Mouse (Mus musculus) midbrain, embryonic 14.5 days (tissue): ENCODE results near the gene Lrrd1. TPM values are rescaled to one million over a fixed set of nuclear protein-coding genes. Genes with fewer than 3 reads are reported as not detected.
"Not testable (repeated sequence)": the region's sequence is repeated elsewhere in the genome, so short reads cannot be mapped to it uniquely, and the experiment has no call there.

Source experiments
- ATAC-seq: fragments of 200-750 bp; cut with Nextera tagmentation; 2 replicates; pipeline ENCODE4 v1.8.0; 2017; ENCODE audit warnings: moderate number of reproducible peaks, moderate library complexity; ENCODE audit not compliant: low FRiP score, low TSS enrichment
- DNase-seq: peaks from one replicate; pipeline ENCODE4 v3.0.0-alpha.2; 2015
- H3K27ac ChIP-seq: fragments of 300-500 bp; sonication (generic); replicated peaks from 2 replicates; pipeline ENCODE4 v1.5.1; 2014; ENCODE audit warnings: mild to moderate bottlenecking, low read depth, low read length, moderate library complexity
- H3K27me3 ChIP-seq: fragments of 300-500 bp; sonication (generic); 2 replicates; pipeline ENCODE4 v1.6.1; 2014; ENCODE audit warnings: low read length, control low read depth, mixed read lengths; ENCODE audit not compliant: control insufficient read depth, insufficient read depth
- H3K36me3 ChIP-seq: fragments of 300-500 bp; sonication (generic); 2 replicates; pipeline ENCODE4 v1.6.1; 2014; ENCODE audit warnings: low read length, control low read depth; ENCODE audit not compliant: control insufficient read depth, insufficient read depth
- H3K4me1 ChIP-seq: fragments of 300-500 bp; sonication (generic); 2 replicates; pipeline ENCODE4 v1.6.1; 2014; ENCODE audit warnings: mild to moderate bottlenecking, antibody characterized with exemption, low read length, control low read depth; ENCODE audit not compliant: control insufficient read depth, insufficient read depth
- H3K4me2 ChIP-seq: fragments of 300-500 bp; sonication (generic); 2 replicates; pipeline ENCODE4 v1.6.1; 2014; ENCODE audit warnings: mild to moderate bottlenecking, low read length, moderate library complexity
- H3K4me3 ChIP-seq: fragments of 300-500 bp; sonication (generic); replicated peaks from 2 replicates; pipeline ENCODE4 v1.5.1; 2014; ENCODE audit warnings: low read depth, low read length
- H3K9ac ChIP-seq: fragments of 300-500 bp; sonication (generic); replicated peaks from 2 replicates; pipeline ENCODE4 v1.6.1; 2014; ENCODE audit warnings: mild to moderate bottlenecking, low read length, moderate library complexity
- H3K9me3 ChIP-seq: fragments of 300-500 bp; sonication (generic); 2 replicates; pipeline ENCODE4 v1.6.1; 2016; ENCODE audit warnings: low read length, control low read depth, mixed read lengths; ENCODE audit not compliant: control insufficient read depth
- WGBS: fragments of 180-500 bp; shearing (Covaris S2); extraction: QIAGEN DNeasy Blood & Tissue Kit; methylation state at CpG from one replicate; pipeline ENCODE4 v1.1.7; 2014; 5-methylcytosine and 5-hydroxymethylcytosine counted together
- polyA plus RNA-seq: library from polyadenylated mRNA; unstranded; fragments of >200 nt; fragmentation: Nextera tagmentation; extraction: Ambion mirVana; gene quantifications from 2 replicates; pipeline ENCODE4 v1.2.1, GENCODE M21; 2014

The Lrrd1 gene
- polyA plus RNA-seq: 0.12 and 0.18 TPM in 2 replicates

DNA sequence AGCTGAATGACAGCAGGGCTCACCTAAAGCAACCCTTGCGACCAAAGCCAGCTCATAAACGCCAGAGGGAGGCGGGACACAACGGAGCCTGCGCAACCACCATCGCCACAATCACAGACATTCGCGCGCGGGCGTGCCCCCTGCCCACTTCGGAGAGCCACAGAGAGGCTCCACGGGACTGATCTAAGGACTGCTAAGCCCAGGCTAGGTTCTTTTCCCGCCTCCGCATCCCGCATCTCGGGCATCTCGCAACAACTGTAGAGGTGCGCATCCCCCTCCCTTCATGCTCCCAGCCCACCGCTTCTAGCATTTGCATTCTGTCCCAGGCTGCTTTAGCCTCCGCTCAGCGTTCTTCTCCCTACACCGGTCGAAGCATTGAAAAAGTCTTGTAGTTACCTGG, at the start of gene Lrrd1:
Gene Lrrd1, plus strand, starts transcription at position 148 of the 400 bp plus-strand sequence.
- H3K4me1 ChIP-seq: no peaks in the 10 kb centered on the region
- ATAC-seq (no peak), DNase-seq (peak; percentile 39)
- H3K27ac ChIP-seq: no peak within 1 kb of the TSS
- H3K4me3 ChIP-seq: peak within 1 kb of the TSS; percentile 31
- WGBS: 6% methylated on average over 24 of the region's 24 CpGs
- H3K36me3 ChIP-seq: peaks cover 19% of the 10 kb centered on the region
- H3K9me3 ChIP-seq: no peaks in the 10 kb centered on the region
- H3K27me3 ChIP-seq: no peaks in the 10 kb centered on the region
- peak within 1 kb of the TSS; percentile 60 for H3K4me2 ChIP-seq
- H3K9ac ChIP-seq: peak within 1 kb of the TSS; percentile 46; the same call in 1 of the 2 replicates

DNA sequence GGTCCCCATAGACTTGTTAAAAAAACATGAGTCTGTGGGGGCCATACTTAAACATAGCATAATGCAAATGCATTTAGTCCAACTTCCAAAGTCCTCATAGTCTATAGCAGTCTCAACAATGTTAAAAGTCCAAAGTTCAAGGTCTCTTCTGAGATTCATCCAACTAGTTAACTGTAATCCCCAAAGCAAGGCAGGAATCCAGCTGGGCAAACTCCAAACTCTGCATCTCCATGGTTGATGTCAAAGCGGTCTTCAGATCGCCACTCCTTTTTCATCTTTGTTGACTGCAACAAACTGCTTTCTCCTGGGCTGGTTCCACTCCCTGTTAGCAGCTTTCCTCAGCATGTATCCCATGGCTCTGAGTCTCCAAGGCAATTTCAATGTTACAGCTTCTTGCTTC, 47.9 kb upstream of the Lrrd1 start:
- DNase-seq, ATAC-seq: not testable (repeated sequence)
- WGBS: 100% methylated on average over 2 of the region's 2 CpGs

GRCm38 (mm10) chr5:3798656-3799055, 46.3 kb upstream of the Lrrd1 start:
- not testable (repeated sequence) for H3K27ac ChIP-seq, H3K4me3 ChIP-seq, H3K9ac ChIP-seq, H3K36me3 ChIP-seq, H3K27me3 ChIP-seq, ATAC-seq, H3K4me2 ChIP-seq, DNase-seq, H3K9me3 ChIP-seq
- 0 out of 2 replicates have a peak, but pooled peaks cover 12% of the 10 kb centered on the region for H3K4me1 ChIP-seq

More for the DNA sequence above, 47.9 kb upstream of the Lrrd1 start:
- not testable (repeated sequence) for H3K4me2 ChIP-seq, H3K27ac ChIP-seq, H3K4me3 ChIP-seq, H3K36me3 ChIP-seq, H3K9ac ChIP-seq, H3K27me3 ChIP-seq, H3K9me3 ChIP-seq
- H3K4me1 ChIP-seq: 0 out of 2 replicates have a peak, but pooled peaks cover 12% of the 10 kb centered on the region

DNA sequence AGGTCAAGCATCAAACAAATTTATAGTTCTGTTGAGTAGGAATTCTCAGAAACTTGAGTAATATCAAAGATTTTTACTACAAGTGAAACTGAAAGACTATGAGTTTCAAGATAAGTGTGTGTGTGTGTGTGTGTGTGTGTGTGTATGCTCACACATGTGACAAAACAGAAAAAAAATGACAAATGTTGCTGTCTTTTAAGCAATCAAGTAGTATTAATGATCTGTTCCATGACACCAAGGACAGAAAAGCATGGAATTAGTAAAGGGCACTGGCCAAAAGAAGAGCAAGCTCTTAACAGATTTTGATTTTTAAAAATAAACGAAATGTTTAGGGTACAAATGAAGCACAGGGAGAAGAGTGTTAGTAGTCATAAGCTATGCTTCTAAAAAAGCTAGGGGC, 44.9 kb upstream of the Lrrd1 start:
- no peak overlapping the region for H3K9ac ChIP-seq
- no peak overlapping the region for H3K27ac ChIP-seq
- ATAC-seq (no peak), DNase-seq (no peak)
- H3K4me3 ChIP-seq: no peak overlapping the region
- no peaks in the 10 kb centered on the region for H3K9me3 ChIP-seq
- H3K27me3 ChIP-seq: no peaks in the 10 kb centered on the region
- no peak overlapping the region for H3K4me2 ChIP-seq
- WGBS: 96% methylated on average over 1 of the region's 1 CpGs
- H3K4me1 ChIP-seq: peaks cover 16% of the 10 kb centered on the region
- H3K36me3 ChIP-seq: no peaks in the 10 kb centered on the region

DNA sequence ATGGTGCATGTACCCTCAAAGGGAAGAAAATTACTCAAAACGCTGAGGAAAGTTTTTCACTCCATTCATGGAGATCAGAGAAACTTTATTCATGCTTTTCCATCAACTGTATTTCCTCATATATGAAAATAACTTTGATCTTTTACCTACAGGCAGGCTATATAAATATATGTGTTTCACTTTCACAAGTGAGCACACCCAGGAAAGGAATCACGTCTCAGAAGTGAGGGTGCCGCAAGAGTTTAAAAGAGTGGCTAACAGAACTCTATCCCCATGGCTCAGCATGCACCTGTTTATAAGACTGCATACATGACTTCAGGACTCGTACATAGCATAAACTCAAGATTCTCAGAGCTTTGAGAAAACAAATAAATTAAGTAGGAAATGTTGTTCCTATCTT, 44.1 kb upstream of the Lrrd1 start:
- no peaks in the 10 kb centered on the region for H3K9me3 ChIP-seq
- H3K27me3 ChIP-seq: no peaks in the 10 kb centered on the region
- H3K4me2 ChIP-seq: peak overlapping the region; percentile 87
- 85% methylated on average over 4 of the region's 4 CpGs for WGBS
- ATAC-seq (no peak), DNase-seq (no peak)
- peak overlapping the region; percentile 14; the same call in 1 of the 2 replicates for H3K4me3 ChIP-seq
- H3K27ac ChIP-seq: no peak overlapping the region
- H3K36me3 ChIP-seq: no peaks in the 10 kb centered on the region
- no peak overlapping the region for H3K9ac ChIP-seq
- H3K4me1 ChIP-seq: peaks cover 16% of the 10 kb centered on the region

DNA sequence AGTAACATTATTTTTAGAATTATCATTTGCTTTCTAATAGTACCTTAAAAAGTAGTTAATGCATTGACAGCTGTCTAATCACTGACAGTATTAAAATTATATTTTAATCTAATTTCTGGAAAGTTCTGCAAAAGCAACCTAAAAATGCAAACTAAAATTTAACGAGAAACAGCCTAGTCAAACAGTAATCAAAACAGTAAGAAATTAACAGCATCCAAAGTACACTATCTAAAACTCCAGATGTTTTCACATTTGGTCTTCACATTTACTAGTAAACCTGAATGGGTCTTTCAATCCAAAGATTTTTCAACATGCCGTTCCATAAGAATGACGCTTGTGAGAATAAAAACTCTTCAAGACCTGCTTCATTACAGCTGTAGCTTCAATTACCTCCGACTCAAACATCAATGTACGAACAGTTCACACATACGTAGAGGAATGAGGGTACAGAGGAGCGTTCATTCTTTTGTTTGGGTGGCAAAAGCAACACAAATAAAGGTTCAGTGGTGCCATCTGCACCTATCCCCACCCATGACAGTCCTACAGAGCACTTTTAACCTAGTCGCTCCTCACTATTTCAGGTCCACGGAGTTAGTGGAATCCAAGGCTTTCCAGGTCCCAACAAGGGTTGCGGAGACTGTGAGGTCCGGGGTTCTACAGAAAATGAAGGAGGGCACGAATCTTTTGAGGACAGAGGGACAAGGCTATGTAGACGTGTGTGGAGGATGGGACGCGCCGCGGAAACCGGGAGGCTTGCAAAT, 43.1 kb upstream of the Lrrd1 start:
- ATAC-seq: no peak
- Histone ChIP-seq H3K27me3 (no peaks in the 10 kb centered on the region), H3K4me3 (peak overlapping the region; percentile 87), H3K36me3 (no peaks in the 10 kb centered on the region; the same call in 1 of the 2 replicates), H3K9ac (peak overlapping the region; percentile 83), H3K27ac (peak overlapping the region; percentile 90), H3K4me1 (peaks cover 16% of the 10 kb centered on the region), H3K4me2 (peak overlapping the region; percentile 87), H3K9me3 (no peaks in the 10 kb centered on the region)
- WGBS: 8% methylated on average over 18 of the region's 18 CpGs
- no peak for DNase-seq

GRCm38 (mm10) chr5:3802433-3803291, 42.3 kb upstream of the Lrrd1 start, which contains the start of the genes Ankib1 and Krit1:
Gene Ankib1, minus strand, starts transcription at chr5:3802925.
Gene Krit1, plus strand, starts transcription at chr5:3803184.
- H3K4me3 ChIP-seq: peak within 1 kb of the TSS; percentile 87
- no peaks in the 10 kb centered on the region for H3K9me3 ChIP-seq
- peak within 1 kb of the TSS; percentile 87 for H3K4me2 ChIP-seq
- under 1% methylated on average over 87 of the region's 109 CpGs for WGBS
- peaks cover 16% of the 10 kb centered on the region for H3K4me1 ChIP-seq
- ATAC-seq (peak; percentile 96), DNase-seq (peak; percentile 94)
- peak within 1 kb of the TSS; percentile 90 for H3K27ac ChIP-seq
- H3K27me3 ChIP-seq: no peaks in the 10 kb centered on the region
- peaks cover 4% of the 10 kb centered on the region; the same call in 1 of the 2 replicates for H3K36me3 ChIP-seq
- H3K9ac ChIP-seq: peak within 1 kb of the TSS; percentile 83

- under 1% methylated on average over 36 of the region's 36 CpGs for WGBS
- Histone ChIP-seq H3K9ac (peak overlapping the region; percentile 83), H3K4me2 (peak overlapping the region; percentile 87), H3K4me1 (peaks cover 16% of the 10 kb centered on the region), H3K27ac (peak overlapping the region; percentile 90), H3K4me3 (peak overlapping the region; percentile 87), H3K36me3 (peaks cover 9% of the 10 kb centered on the region), H3K27me3 (no peaks in the 10 kb centered on the region), H3K9me3 (no peaks in the 10 kb centered on the region)
- DNase-seq (no peak), ATAC-seq (peak; percentile 81)
These were observed 41.4 kb upstream of the Lrrd1 start for GRCm38 (mm10) chr5:3803292-3804165.
